ENCODE assay signal across 11 mouse cellular contexts in genomic region chr10:84686705-84687104, GRCm38 (mm10).
A peak's percentile ranks its signal among the peaks of the same experiment; 100 is the strongest.
DNase-seq lines count a peak whose midpoint lies in the region; ATAC-seq and TF ChIP-seq lines count a peak whose summit lies in the region.
"Had no signal": no experiment of that assay in that cellular context is flagged by ENCODE, and none has a peak within 500 bp of the region (broad histone marks: within the 10 kb centered on the region; RNA-seq: fewer than 3 reads in every experiment).

No protein-coding gene starts in this region.

- H3K9me3 ChIP-seq in neural tube, embryonic 11.5 days (ENCODE audit: control insufficient read depth, low read length): no peaks in the 10 kb centered on the region
- no peaks in the 10 kb centered on the region for H3K9me3 ChIP-seq in heart, embryonic 13.5 days
- no peaks in the 10 kb centered on the region for H3K9me3 ChIP-seq in limb, embryonic 14.5 days (ENCODE audit: control insufficient read depth, low read length)
- H3K9me3 ChIP-seq: megakaryocyte, embryonic 14.5 days had no signal

- H3K27me3 ChIP-seq in neural tube, embryonic 11.5 days (ENCODE audit: control insufficient read depth, insufficient read depth, low read length): no peaks in the 10 kb centered on the region
- H3K27me3 ChIP-seq in heart, embryonic 13.5 days (replicated peaks): no peaks in the 10 kb centered on the region
- H3K27me3 ChIP-seq in limb, embryonic 14.5 days (ENCODE audit: control insufficient read depth, insufficient read depth, low read length): no peaks in the 10 kb centered on the region
- H3K27me3 ChIP-seq in thymus, adult 2 months (ENCODE audit: control insufficient read depth, insufficient read depth, low read length): no peaks in the 10 kb centered on the region
- H3K27me3 ChIP-seq: megakaryocyte, embryonic 14.5 days had no signal

- H3K27ac ChIP-seq in neural tube, embryonic 11.5 days (ENCODE audit: low read depth, low read length): peak overlapping the region; percentile 61
- H3K27ac ChIP-seq in heart, embryonic 13.5 days (replicated peaks): peak overlapping the region; percentile 92
- peak overlapping the region; percentile 33; the same call in 1 of the 2 replicates for H3K27ac ChIP-seq in limb, embryonic 14.5 days (replicated peaks; ENCODE audit: low read depth, low read length)
- no peak overlapping the region for H3K27ac ChIP-seq in thymus, adult 2 months (ENCODE audit: control insufficient read depth, insufficient read depth, low read length)

- WGBS in neural tube, embryonic 11.5 days: 63% methylated on average over 4 of the region's 4 CpGs
- 31% methylated on average over 4 of the region's 4 CpGs for WGBS in heart, embryonic 13.5 days
- WGBS in limb, embryonic 14.5 days: 75% methylated on average over 4 of the region's 4 CpGs
- 90% methylated on average over 4 of the region's 4 CpGs for WGBS in thymus, adult 2 months

- H3K36me3 ChIP-seq in neural tube, embryonic 11.5 days (ENCODE audit: control insufficient read depth, insufficient read depth, low read length): no peaks in the 10 kb centered on the region
- peaks cover 24% of the 10 kb centered on the region for H3K36me3 ChIP-seq in heart, embryonic 13.5 days
- peaks cover 9% of the 10 kb centered on the region; the same call in 1 of the 2 replicates for H3K36me3 ChIP-seq in limb, embryonic 14.5 days (ENCODE audit: control insufficient read depth, insufficient read depth, low read length)
- no peaks in the 10 kb centered on the region; the same call in 1 of the 2 replicates for H3K36me3 ChIP-seq in thymus, adult 2 months (ENCODE audit: control insufficient read depth, insufficient read depth, low read length)

- ATAC-seq in neural tube, embryonic 11.5 days (ENCODE audit: insufficient read depth, low FRiP score, low TSS enrichment): 0 out of 2 replicates have a peak, but pooled peaks have one; percentile 46
- peak; percentile 74; the same call in 1 of the 2 replicates for ATAC-seq in heart, embryonic 13.5 days (ENCODE audit: extremely low read depth, insufficient number of reproducible peaks, low FRiP score, low TSS enrichment)
- ATAC-seq in limb, embryonic 14.5 days (ENCODE audit: low FRiP score, low read depth): no peak
- ATAC-seq in erythroblast, adult 5-6 weeks (replicated peaks; ENCODE audit: low FRiP score, poor library complexity, severe bottlenecking): no peak

- H3K4me2 ChIP-seq in neural tube, embryonic 11.5 days (ENCODE audit: low read depth): no peak overlapping the region
- H3K4me2 ChIP-seq in heart, embryonic 13.5 days: peak overlapping the region; percentile 47
- no peak overlapping the region for H3K4me2 ChIP-seq in limb, embryonic 14.5 days (replicated peaks; ENCODE audit: low read depth, low read length, severe bottlenecking)

- no peak for DNase-seq in neural tube, embryonic 11.5 days (ENCODE audit: low spot score)
- DNase-seq in neural tube, embryonic 10.5 days (ENCODE audit: extremely low spot score, low spot score): no peak
- no peak for DNase-seq in limb, embryonic 14.5 days (ENCODE audit: low spot score)
- no peak for DNase-seq in ovary, adult 18-20 months (ENCODE audit: low spot score)
- DNase-seq in thymus, adult 2 months: no peak
- DNase-seq: gastrocnemius, postnatal 10 days; right cerebral cortex, postnatal 4 days; thymus, postnatal 25 days had no signal

- H3K4me1 ChIP-seq in neural tube, embryonic 11.5 days (ENCODE audit: control insufficient read depth, insufficient read depth, low read length): peaks cover 35% of the 10 kb centered on the region
- peaks cover 46% of the 10 kb centered on the region for H3K4me1 ChIP-seq in heart, embryonic 13.5 days
- H3K4me1 ChIP-seq in limb, embryonic 14.5 days (ENCODE audit: control insufficient read depth, insufficient read depth, low read length): no peaks in the 10 kb centered on the region
- no peaks in the 10 kb centered on the region for H3K4me1 ChIP-seq in thymus, adult 2 months (replicated peaks; ENCODE audit: control insufficient read depth, insufficient read depth, low read length)

- no peak for TF ChIP-seq POLR2A in limb, embryonic 14.5 days (IDR thresholded peaks at IDR 0.05; ENCODE audit: borderline replicate concordance, extremely low read depth, insufficient read depth, insufficient read length)
- no peak for TF ChIP-seq POLR2A in thymus, adult 2 months (IDR thresholded peaks at IDR 0.05; ENCODE audit: control insufficient read depth, extremely low read depth, insufficient read depth, low read length, poor library complexity)

- no peak overlapping the region for H3K4me3 ChIP-seq in neural tube, embryonic 11.5 days (ENCODE audit: low read depth, low read length)
- H3K4me3 ChIP-seq in heart, embryonic 13.5 days: no peak overlapping the region
- H3K4me3 ChIP-seq in limb, embryonic 14.5 days (replicated peaks; ENCODE audit: low read length): no peak overlapping the region
- H3K4me3 ChIP-seq in thymus, adult 2 months (ENCODE audit: control insufficient read depth, insufficient read depth, low read length): no peak overlapping the region
- H3K4me3 ChIP-seq: megakaryocyte, embryonic 14.5 days had no signal

- no peak overlapping the region for H3K9ac ChIP-seq in neural tube, embryonic 11.5 days (ENCODE audit: low read length)
- peak overlapping the region; percentile 62; the same call in 1 of the 2 replicates for H3K9ac ChIP-seq in heart, embryonic 13.5 days
- no peak overlapping the region for H3K9ac ChIP-seq in limb, embryonic 14.5 days (ENCODE audit: low read depth, low read length, severe bottlenecking)

- no peak for TF ChIP-seq CTCF in thymus, adult 2 months (IDR thresholded peaks at IDR 0.05; ENCODE audit: borderline replicate concordance, control insufficient read depth, extremely low read depth, insufficient read depth, low read length, poor library complexity)

Comparison
In these comparisons a context has a peak if more than half of its experiments do, and no peak if none do; other contexts are left out.
1. ATAC-seq: peak in neural tube, embryonic 11.5 days (single experiment) and heart, embryonic 13.5 days (single experiment); none in limb, embryonic 14.5 days (single experiment) and erythroblast, adult 5-6 weeks (single experiment).